Mouse (Mus musculus) embryonic facial prominence, embryonic 15.5 days (tissue): ENCODE results near the gene Zzef1. TPM values are rescaled to one million over a fixed set of nuclear protein-coding genes. Genes with fewer than 3 reads are reported as not detected.

Experiments used
- ATAC-seq: fragments of 200-750 bp; cut with Nextera tagmentation; 2 replicates; pipeline ENCODE4 v1.8.0; 2017; ENCODE audit warnings: low read depth, moderate TSS enrichment; ENCODE audit not compliant: insufficient number of reproducible peaks, low FRiP score, low TSS enrichment
- H3K27ac ChIP-seq: fragments of 300-500 bp; sonication (generic); replicated peaks from 2 replicates; pipeline ENCODE4 v1.5.1; 2015; ENCODE audit warnings: mild to moderate bottlenecking, inconsistent platforms
- H3K27me3 ChIP-seq: fragments of 300-500 bp; sonication (generic); 2 replicates; pipeline ENCODE4 v1.6.1; 2015; ENCODE audit warnings: inconsistent platforms
- H3K36me3 ChIP-seq: fragments of 300-500 bp; sonication (generic); 2 replicates; pipeline ENCODE4 v1.6.1; 2015; ENCODE audit warnings: mild to moderate bottlenecking, inconsistent platforms
- H3K4me1 ChIP-seq: fragments of 300-500 bp; sonication (generic); 2 replicates; pipeline ENCODE4 v1.6.1; 2015; ENCODE audit warnings: inconsistent platforms
- H3K4me2 ChIP-seq: fragments of 300-500 bp; sonication (generic); replicated peaks from 2 replicates; pipeline ENCODE4 v1.6.1; 2015; ENCODE audit warnings: mild to moderate bottlenecking, inconsistent platforms
- H3K4me3 ChIP-seq: fragments of 300-500 bp; sonication (generic); replicated peaks from 2 replicates; pipeline ENCODE4 v1.5.1; 2015; ENCODE audit warnings: mild to moderate bottlenecking, inconsistent platforms
- H3K9ac ChIP-seq: fragments of 300-500 bp; sonication (generic); 2 replicates; pipeline ENCODE4 v1.6.1; 2015; ENCODE audit warnings: inconsistent platforms
- H3K9me3 ChIP-seq: fragments of 300-500 bp; sonication (generic); replicated peaks from 2 replicates; pipeline ENCODE4 v1.6.1; 2016; ENCODE audit warnings: inconsistent platforms
- WGBS: fragments of 180-500 bp; shearing (Covaris S2); methylation state at CpG from one replicate; pipeline ENCODE4 v1.1.7; 2015; 5-methylcytosine and 5-hydroxymethylcytosine counted together
- polyA plus RNA-seq: library from polyadenylated mRNA; unstranded; fragments of >200 nt; fragmentation: Nextera tagmentation; extraction: Ambion mirVana; gene quantifications from 2 replicates; pipeline ENCODE4 v1.2.1, GENCODE M21; 2015

Zzef1 gene
- polyA plus RNA-seq, 1 experiment from 2014 or later = 9.7 TPM

DNA sequence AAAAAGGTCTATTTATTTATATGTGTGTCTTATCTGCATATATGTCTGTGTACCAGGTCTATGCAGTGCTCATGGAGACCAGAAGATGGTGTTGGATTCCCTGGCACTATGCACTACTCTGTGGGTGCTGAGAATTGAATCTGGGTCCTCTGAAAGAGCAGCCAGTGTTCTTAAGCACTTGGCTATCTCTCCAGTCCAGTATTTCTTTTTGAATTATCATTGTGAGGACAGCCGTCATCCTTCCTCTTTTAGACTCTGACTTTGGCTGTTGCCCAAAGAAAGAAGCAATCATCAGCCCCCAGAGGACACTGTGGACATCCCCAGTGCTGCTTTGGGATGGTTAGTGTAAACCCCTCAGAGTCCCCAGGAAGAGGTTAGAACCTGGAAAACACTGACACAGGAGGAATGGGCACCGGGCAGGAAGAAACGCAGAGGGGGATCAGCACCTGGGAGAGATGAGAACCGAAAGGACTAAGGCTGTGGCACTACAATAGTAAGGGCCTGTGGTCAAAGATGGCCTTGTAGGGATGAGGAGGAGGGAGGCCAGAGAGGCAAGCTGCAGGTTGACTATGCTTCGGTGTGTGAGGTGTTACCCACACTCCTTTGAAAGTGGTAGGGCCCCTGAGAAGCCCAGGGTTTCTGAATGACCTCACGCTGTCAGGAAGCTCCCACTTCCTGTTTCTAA is 150.0 kb downstream of the Zzef1 start:
- Histone ChIP-seq H3K27me3 (no peaks in the 10 kb centered on the region), H3K9ac (no peak overlapping the region), H3K4me3 (no peak overlapping the region), H3K36me3 (no peaks in the 10 kb centered on the region), H3K4me1 (peaks cover 21% of the 10 kb centered on the region; the same call in 1 of the 2 replicates), H3K9me3 (no peaks in the 10 kb centered on the region; the same call in 1 of the 2 replicates), H3K27ac (no peak overlapping the region), H3K4me2 (no peak overlapping the region)
- 52% methylated on average over 6 of the region's 6 CpGs for WGBS
- no peak for ATAC-seq

GRCm38 (mm10) chr11:72946560-72947119 is 150.6 kb downstream of the Zzef1 start:
- WGBS = 51% methylated on average over 6 of the region's 6 CpGs
- ATAC-seq = no peak
- H3K27me3 ChIP-seq = no peaks in the 10 kb centered on the region

DNA sequence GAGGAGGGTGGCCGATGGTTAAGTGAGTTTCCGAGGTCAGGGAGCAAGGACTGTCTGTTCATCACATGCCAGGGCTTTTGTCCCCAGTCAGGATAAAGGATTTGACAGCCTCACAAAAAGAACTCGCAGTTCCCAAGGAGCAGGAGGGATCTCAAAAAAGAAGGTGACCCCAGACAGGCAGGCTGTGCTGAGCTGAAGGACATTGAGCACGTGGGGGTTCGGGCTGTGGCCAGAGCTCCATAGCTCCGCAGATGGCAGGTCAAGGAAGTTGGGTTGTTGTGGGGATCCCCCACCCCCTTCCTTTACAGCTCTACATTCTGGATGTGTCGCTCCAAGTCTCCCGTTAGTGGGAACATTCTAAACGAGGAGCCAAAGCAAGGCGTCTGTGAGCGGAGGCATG is 151.8 kb downstream of the Zzef1 start:
- no peak for ATAC-seq
- Histone ChIP-seq H3K4me1 (peaks cover 22% of the 10 kb centered on the region; the same call in 1 of the 2 replicates), H3K4me3 (no peak overlapping the region), H3K27me3 (no peaks in the 10 kb centered on the region), H3K9me3 (no peaks in the 10 kb centered on the region; the same call in 1 of the 2 replicates), H3K9ac (no peak overlapping the region), H3K36me3 (no peaks in the 10 kb centered on the region), H3K27ac (no peak overlapping the region), H3K4me2 (no peak overlapping the region)
- 70% methylated on average over 11 of the region's 11 CpGs for WGBS

More at GRCm38 (mm10) chr11:72946560-72947119, 150.6 kb downstream of the Zzef1 start:
- Histone ChIP-seq H3K9ac (no peak overlapping the region), H3K36me3 (no peaks in the 10 kb centered on the region), H3K4me1 (peaks cover 14% of the 10 kb centered on the region; the same call in 1 of the 2 replicates), H3K4me3 (no peak overlapping the region), H3K27ac (no peak overlapping the region), H3K4me2 (no peak overlapping the region), H3K9me3 (no peaks in the 10 kb centered on the region; the same call in 1 of the 2 replicates)

DNA sequence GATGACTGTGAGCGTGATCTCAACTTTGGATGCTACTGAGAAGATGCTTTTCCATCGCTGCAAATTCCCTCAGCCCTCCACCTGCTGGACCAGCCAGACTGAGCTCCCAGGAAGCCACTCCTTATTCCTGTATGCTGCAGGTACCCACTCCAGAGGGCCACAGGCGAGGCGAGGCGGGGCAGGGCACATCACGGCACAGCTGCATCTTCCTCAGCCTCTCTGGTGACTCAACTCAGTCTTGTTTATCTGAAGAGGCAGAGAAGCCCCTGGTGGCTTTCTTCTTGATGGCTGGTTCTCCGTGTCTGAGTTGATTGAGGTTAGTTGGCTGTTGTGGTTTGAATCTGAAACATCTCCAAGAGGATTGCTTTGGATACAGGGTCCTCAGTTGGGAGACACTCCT is 152.2 kb downstream of the Zzef1 start:
- no peak for ATAC-seq
- 63% methylated on average over 7 of the region's 7 CpGs for WGBS
- no peak overlapping the region for H3K27ac ChIP-seq
- no peaks in the 10 kb centered on the region; the same call in 1 of the 2 replicates for H3K9me3 ChIP-seq
- no peak overlapping the region for H3K4me2 ChIP-seq
- peaks cover 26% of the 10 kb centered on the region; the same call in 1 of the 2 replicates for H3K4me1 ChIP-seq
- H3K27me3 ChIP-seq = no peaks in the 10 kb centered on the region
- no peak overlapping the region for H3K9ac ChIP-seq
- no peaks in the 10 kb centered on the region for H3K36me3 ChIP-seq
- no peak overlapping the region for H3K4me3 ChIP-seq

GRCm38 (mm10) chr11:72951137-72952000 is 155.3 kb downstream of the Zzef1 start:
- Histone ChIP-seq H3K27me3 (no peaks in the 10 kb centered on the region), H3K4me1 (peaks cover 27% of the 10 kb centered on the region; the same call in 1 of the 2 replicates), H3K4me3 (no peak overlapping the region), H3K36me3 (no peaks in the 10 kb centered on the region), H3K9me3 (no peaks in the 10 kb centered on the region; the same call in 1 of the 2 replicates), H3K4me2 (no peak overlapping the region), H3K9ac (no peak overlapping the region), H3K27ac (no peak overlapping the region)
- ATAC-seq = no peak
- 64% methylated on average over 22 of the region's 22 CpGs for WGBS

- ATAC-seq = peak; percentile 26; the same call in 1 of the 2 replicates
- Histone ChIP-seq H3K9me3 (no peaks in the 10 kb centered on the region; the same call in 1 of the 2 replicates), H3K36me3 (no peaks in the 10 kb centered on the region), H3K4me1 (peaks cover 23% of the 10 kb centered on the region; the same call in 1 of the 2 replicates), H3K4me3 (no peak overlapping the region), H3K27me3 (no peaks in the 10 kb centered on the region), H3K27ac (no peak overlapping the region; the same call in 1 of the 2 replicates), H3K9ac (no peak overlapping the region), H3K4me2 (no peak overlapping the region)
- 52% methylated on average over 3 of the region's 3 CpGs for WGBS
Measured at GRCm38 (mm10) chr11:72952226-72952625, 156.2 kb downstream of the Zzef1 start.

- no peaks in the 10 kb centered on the region for H3K27me3 ChIP-seq
- no peak for ATAC-seq
- H3K4me3 ChIP-seq = no peak overlapping the region
- no peak overlapping the region; the same call in 1 of the 2 replicates for H3K27ac ChIP-seq
- H3K9ac ChIP-seq = no peak overlapping the region
- 90% methylated on average over 6 of the region's 6 CpGs for WGBS
- H3K9me3 ChIP-seq = no peaks in the 10 kb centered on the region; the same call in 1 of the 2 replicates
- no peaks in the 10 kb centered on the region for H3K36me3 ChIP-seq
- peaks cover 23% of the 10 kb centered on the region; the same call in 1 of the 2 replicates for H3K4me1 ChIP-seq
- H3K4me2 ChIP-seq = no peak overlapping the region
Measured at GRCm38 (mm10) chr11:72952697-72953096, 156.7 kb downstream of the Zzef1 start.

DNA sequence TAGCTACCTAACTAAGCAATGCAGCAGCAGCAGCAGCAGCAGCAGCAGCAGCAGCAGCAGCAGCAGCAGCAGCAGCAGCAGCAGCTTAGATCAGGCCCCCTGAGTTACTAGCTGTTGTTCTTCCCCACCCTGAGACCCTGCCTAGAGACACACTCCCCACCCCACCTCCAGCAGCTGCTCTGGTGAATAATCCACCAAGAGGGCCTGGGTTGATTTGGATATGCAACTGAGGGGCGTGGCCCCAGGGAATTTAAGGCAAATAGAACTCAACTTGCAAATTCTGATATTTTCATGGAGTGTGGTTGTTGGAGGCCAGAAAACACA is 157.1 kb downstream of the Zzef1 start:
- Histone ChIP-seq H3K4me1 (peaks cover 23% of the 10 kb centered on the region; the same call in 1 of the 2 replicates), H3K27ac (no peak overlapping the region; the same call in 1 of the 2 replicates), H3K4me3 (no peak overlapping the region), H3K9ac (no peak overlapping the region), H3K4me2 (no peak overlapping the region), H3K27me3 (no peaks in the 10 kb centered on the region), H3K9me3 (no peaks in the 10 kb centered on the region; the same call in 1 of the 2 replicates), H3K36me3 (no peaks in the 10 kb centered on the region)
- no peak for ATAC-seq
- 50% methylated on average over 1 of the region's 1 CpGs for WGBS

- H3K9ac ChIP-seq = no peak overlapping the region
- 74% methylated on average over 4 of the region's 4 CpGs for WGBS
- H3K27me3 ChIP-seq = no peaks in the 10 kb centered on the region
- H3K9me3 ChIP-seq = no peaks in the 10 kb centered on the region; the same call in 1 of the 2 replicates
- peaks cover 23% of the 10 kb centered on the region; the same call in 1 of the 2 replicates for H3K4me1 ChIP-seq
- ATAC-seq = no peak
- H3K27ac ChIP-seq = no peak overlapping the region
- H3K4me3 ChIP-seq = no peak overlapping the region
- no peaks in the 10 kb centered on the region for H3K36me3 ChIP-seq
- H3K4me2 ChIP-seq = no peak overlapping the region
Measured at GRCm38 (mm10) chr11:72953440-72954151, 157.6 kb downstream of the Zzef1 start.

DNA sequence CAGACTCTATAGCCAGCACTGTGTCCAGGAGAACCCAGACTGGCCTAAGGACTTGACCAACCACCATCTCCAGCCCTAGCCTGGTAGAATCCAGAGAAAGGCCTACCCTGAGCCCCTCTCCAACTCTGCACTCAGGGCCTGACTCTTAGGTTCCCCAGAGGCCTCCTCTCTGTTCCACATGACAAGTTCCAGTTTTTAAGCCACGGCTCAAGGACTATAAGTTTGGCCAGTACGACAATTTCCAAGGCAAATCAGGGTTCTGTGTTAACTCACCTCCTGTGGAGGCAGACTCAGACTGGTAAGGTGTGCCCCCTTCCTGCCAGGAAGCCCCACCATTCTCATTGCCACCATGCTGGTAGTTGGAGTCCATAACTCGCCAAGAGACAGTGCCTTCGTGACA is 158.2 kb downstream of the Zzef1 start:
- no peak overlapping the region for H3K9ac ChIP-seq
- H3K27me3 ChIP-seq = peaks cover 5% of the 10 kb centered on the region
- ATAC-seq = no peak
- no peak overlapping the region for H3K4me3 ChIP-seq
- peaks cover 23% of the 10 kb centered on the region; the same call in 1 of the 2 replicates for H3K4me1 ChIP-seq
- no peak overlapping the region for H3K4me2 ChIP-seq
- WGBS = 79% methylated on average over 4 of the region's 4 CpGs
- H3K27ac ChIP-seq = no peak overlapping the region
- H3K9me3 ChIP-seq = no peaks in the 10 kb centered on the region; the same call in 1 of the 2 replicates
- no peaks in the 10 kb centered on the region for H3K36me3 ChIP-seq
